Mouse (Mus musculus) cortical plate, adult 2 months (tissue): ENCODE measurements around the gene Guca2a. TPM values are rescaled to one million over a fixed set of nuclear protein-coding genes. Genes with fewer than 3 reads are reported as not detected.

Experiments
- H3K27ac ChIP-seq: fragments of 200-500 bp; 2 replicates; pipeline ENCODE4 v1.5.1; 2012; ENCODE audit warnings: low read length, control low read depth, inconsistent platforms; ENCODE audit not compliant: insufficient read depth
- H3K4me1 ChIP-seq: fragments of 200-500 bp; 2 replicates; pipeline ENCODE4 v1.6.1; 2011; ENCODE audit warnings: low read length; ENCODE audit not compliant: control insufficient read depth, insufficient read depth
- H3K4me3 ChIP-seq: fragments of 200-500 bp; 2 replicates; pipeline ENCODE4 v1.5.1; 2011; ENCODE audit warnings: mild to moderate bottlenecking, low read length, control low read depth; ENCODE audit not compliant: insufficient read depth
- CTCF ChIP-seq: fragments of 200-500 bp; IDR thresholded peaks from 2 replicates; pipeline ENCODE4 v1.5.1; 2011; ENCODE audit warnings: mild to moderate bottlenecking, control low read depth, low read length; ENCODE audit not compliant: insufficient read depth; ENCODE audit errors: extremely low read depth
- POLR2A ChIP-seq: fragments of 200-500 bp; IDR thresholded peaks from 2 replicates; pipeline ENCODE4 v1.6.1; 2011; ENCODE audit warnings: mild to moderate bottlenecking, low read length, control low read depth; ENCODE audit not compliant: insufficient read depth; ENCODE audit errors: extremely low read depth
- polyA plus RNA-seq: library from polyadenylated mRNA; depleted of rRNA; stranded (reverse); fragments of >200 nt; gene quantifications from 2 replicates; pipeline ENCODE4 v1.2.3, GENCODE M21; 2012; rRNA removed

Guca2a gene
- polyA plus RNA-seq, result not detected in 2 replicates

DNA sequence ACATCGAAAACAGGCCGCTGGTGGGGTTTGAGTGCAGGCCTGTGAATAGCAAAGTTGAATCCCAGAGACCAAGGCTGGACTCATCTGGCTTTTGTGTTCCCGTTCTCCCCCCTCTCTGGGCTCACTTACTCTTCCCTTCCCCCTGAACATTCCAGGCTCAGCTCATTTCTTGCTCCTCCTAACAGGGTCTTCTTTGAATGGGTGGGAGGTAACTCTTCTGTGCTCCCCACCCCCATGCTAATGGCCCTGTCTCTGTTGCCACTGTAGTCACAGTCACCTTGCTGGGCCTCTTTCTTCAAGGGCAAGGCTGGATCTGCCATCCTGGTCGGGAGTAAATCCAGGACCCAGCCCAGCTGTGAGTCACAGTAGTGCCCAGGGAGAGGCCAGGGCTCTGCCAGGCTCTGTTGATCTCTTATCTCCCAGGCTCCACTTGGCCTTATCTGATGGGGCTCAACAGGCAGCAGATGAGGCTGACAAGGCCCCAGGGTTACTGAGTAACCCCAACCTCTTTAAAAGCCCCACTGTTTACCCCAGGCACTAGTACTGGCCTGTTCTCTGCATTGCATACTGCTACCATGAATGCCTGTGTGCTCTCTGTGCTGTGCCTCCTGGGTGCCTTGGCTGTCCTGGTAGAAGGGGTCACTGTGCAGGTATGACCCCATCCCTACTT is at the start of gene Guca2a:
Gene Guca2a, plus strand, starts transcription at position 529 of the 670 bp plus-strand sequence.
- H3K27ac ChIP-seq, result no peak within 1 kb of the TSS
- TF ChIP-seq POLR2A, result no peak
- no peak for TF ChIP-seq CTCF
- H3K4me1 ChIP-seq, result 0 out of 2 replicates have a peak, but pooled peaks cover 2% of the 10 kb centered on the region
- no peak within 1 kb of the TSS for H3K4me3 ChIP-seq

DNA sequence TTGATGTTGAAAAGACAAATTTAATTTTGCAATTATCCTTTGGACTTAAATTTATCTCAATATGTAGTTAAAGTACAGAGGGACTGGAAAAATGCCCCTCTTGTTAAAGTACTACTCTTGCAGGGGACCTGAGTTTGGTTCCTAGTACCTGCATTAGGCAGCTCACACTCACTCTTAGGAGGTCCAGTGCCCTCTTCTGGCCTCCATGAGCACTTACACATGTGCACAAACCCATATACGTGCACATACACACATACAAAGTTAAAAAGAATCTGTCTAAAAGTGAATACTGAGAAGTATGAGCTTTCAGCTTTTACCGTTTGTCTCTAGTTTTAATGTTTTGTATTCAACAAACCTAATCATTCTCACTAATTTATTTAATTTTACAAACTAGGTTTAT is 49.5 kb upstream of the Guca2a start:
- no peak overlapping the region for H3K4me3 ChIP-seq
- TF ChIP-seq POLR2A (no peak), CTCF (no peak)
- H3K4me1 ChIP-seq, result peaks cover 3% of the 10 kb centered on the region
- H3K27ac ChIP-seq, result no peak overlapping the region

DNA sequence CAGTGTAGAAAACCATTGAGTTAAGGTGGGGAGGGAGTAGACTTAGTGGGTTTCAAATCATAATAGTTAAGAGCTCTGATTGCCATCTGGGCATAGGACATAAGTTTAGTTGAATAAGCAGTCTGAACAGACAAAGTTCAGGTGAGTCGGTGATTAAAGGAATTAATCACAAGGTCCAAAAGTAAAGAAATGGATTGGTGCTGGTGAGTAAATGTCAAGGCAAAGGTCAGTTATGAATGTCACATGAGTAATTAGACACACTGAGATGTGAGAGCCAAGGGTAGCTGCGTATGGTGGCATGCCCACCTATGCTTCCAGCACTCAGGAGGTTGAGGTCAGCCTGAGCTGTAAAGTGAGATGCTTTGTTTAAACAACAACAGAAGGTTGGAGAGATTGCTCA is 48.1 kb upstream of the Guca2a start:
- Histone ChIP-seq H3K27ac (no peak overlapping the region), H3K4me1 (peaks cover 3% of the 10 kb centered on the region), H3K4me3 (no peak overlapping the region)
- TF ChIP-seq CTCF (no peak), POLR2A (no peak)

DNA sequence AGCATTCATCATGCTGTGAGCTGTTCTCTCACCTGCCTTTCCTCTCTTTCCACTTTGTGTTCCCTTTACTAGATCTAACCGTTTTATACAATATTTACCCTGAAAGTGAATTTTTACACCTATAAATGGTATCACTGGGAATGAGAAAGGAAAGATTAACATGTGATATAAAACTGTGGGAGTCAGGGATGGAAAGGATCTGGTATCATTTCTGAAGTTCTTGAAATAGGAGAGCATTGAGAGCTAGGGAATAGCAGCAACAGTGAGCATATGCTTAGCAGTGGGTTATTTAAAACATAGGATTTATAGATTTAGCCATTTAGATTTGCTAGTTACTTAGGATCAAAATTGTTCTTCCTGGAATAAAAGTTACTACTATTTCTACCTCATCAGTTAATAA is 47.5 kb upstream of the Guca2a start:
- H3K27ac ChIP-seq, result no peak overlapping the region
- peaks cover 3% of the 10 kb centered on the region for H3K4me1 ChIP-seq
- TF ChIP-seq POLR2A (no peak), CTCF (no peak)
- H3K4me3 ChIP-seq, result no peak overlapping the region

DNA sequence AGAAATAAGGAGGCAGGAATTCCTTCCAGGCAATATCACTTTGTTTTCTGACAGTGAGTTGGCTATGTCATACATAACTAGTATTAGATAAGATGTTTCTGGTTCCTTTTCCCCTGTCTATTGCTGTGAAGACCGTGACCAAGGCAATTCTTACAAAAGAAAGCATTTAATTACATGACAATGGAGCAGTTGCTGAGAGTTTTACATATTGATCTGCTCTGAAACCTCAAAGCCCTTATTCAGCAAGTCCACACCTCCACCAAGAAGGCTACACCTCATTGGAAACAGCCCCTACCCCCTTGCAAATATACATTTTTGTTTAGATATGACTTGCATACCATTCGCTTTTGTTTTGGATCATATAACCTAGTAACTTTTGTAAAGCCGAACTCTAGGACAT is 45.0 kb upstream of the Guca2a start:
- no peak for TF ChIP-seq CTCF
- TF ChIP-seq POLR2A, result no peak
- Histone ChIP-seq H3K4me1 (peaks cover 3% of the 10 kb centered on the region), H3K4me3 (no peak overlapping the region), H3K27ac (no peak overlapping the region)

DNA sequence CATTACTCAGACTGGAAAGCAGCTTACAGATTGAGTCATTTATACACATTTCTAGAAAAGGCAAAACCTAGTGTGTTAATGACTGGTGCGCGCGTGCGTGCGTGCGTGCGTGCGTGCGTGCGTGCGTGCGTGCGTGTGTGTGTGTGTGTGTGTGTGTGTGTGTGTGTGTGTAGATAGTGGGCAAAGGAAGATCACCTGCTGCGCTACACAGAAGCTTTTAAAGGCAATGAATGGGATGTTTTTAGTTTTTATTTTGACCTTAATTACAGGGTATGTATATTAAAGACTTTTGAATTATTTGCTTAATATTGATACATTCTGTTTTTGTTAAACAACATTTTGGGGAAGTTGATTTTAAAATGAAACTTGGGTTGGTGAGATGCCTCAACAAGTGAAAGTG is 43.2 kb upstream of the Guca2a start:
- Histone ChIP-seq H3K27ac (no peak overlapping the region), H3K4me1 (peaks cover 3% of the 10 kb centered on the region), H3K4me3 (no peak overlapping the region)
- TF ChIP-seq CTCF, result no peak
- TF ChIP-seq POLR2A, result no peak

DNA sequence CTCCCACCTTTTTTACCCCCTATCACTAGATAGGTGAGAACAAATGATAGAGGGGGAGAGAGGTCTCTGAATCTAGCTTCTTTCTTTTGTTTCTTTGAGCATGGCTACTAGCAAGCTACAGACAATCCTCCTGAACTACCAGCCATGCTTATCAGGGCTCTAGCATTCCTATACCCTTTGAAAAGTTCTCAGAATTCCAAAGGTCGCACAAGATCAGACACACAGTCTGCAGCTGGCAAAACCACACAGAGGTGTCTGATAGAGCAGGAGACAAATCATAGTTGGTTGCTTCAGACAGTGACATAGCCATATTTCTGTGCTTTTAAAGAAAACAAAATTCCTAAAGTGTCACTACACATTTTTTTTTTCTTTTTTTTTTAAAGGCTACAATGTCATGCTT is 37.9 kb upstream of the Guca2a start:
- Histone ChIP-seq H3K27ac (no peak overlapping the region), H3K4me1 (no peaks in the 10 kb centered on the region), H3K4me3 (no peak overlapping the region)
- no peak for TF ChIP-seq CTCF
- TF ChIP-seq POLR2A, result no peak

DNA sequence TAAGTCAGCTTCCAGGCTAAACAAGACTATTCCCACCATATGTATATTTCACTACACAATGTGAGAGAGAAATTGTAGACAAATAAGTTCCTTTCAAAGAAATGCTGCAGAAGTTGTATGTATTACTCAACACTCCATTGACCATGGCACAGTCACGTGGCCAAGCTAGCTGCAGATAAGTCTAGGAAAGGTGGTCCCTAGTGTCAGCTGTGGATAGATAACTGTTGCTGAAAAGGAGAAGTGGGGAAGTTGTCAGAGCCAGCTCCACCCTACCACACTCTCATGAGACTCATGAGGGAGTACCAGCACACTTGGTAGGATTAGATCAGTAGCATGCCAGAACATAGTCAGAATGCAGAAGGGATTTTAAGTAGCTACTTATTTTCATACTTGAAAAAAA is 28.0 kb upstream of the Guca2a start:
- H3K4me1 ChIP-seq, result peaks cover 2% of the 10 kb centered on the region; the same call in 1 of the 2 replicates
- no peak for TF ChIP-seq POLR2A
- no peak overlapping the region for H3K27ac ChIP-seq
- no peak overlapping the region for H3K4me3 ChIP-seq

DNA sequence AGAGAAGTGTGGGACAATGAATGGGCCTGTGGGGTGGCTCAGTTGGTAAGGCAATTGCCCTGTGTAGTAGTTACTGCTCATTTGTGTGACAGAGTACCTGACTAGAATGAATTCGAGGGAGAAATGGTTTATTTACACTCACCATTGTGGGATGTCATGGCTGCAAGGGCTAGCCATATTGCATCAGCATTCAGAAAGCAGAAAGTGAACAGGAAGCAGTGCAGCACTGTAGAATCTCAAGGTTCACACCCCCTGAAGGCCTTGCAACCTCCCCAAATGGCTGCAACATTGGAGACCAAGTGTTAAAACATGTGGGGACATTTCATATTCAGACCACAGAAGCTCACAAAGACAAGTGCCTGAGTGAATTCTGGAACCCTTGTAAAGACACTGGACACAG is 23.4 kb upstream of the Guca2a start:
- no peak overlapping the region for H3K4me3 ChIP-seq
- no peak for TF ChIP-seq CTCF
- no peak for TF ChIP-seq POLR2A
- peaks cover 2% of the 10 kb centered on the region; the same call in 1 of the 2 replicates for H3K4me1 ChIP-seq
- no peak overlapping the region for H3K27ac ChIP-seq

DNA sequence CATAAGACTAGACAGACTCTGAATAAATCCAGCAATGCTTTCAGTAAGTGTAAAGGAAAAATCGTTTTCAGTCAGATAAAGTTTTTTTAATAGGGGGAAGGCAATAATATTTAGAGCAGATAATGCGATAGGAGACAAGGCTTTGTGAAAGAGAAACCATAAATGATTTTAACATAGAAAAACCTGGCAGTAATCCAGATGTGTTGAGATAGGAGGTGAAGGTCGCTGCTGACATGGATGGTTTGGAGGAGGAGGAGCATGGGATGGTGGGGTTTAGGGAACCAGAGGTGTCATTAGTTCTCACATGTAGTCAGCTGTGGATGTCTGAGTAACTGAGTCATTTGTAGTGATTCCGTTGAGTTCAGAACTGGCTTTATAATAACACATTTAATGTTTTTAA is 22.8 kb upstream of the Guca2a start:
- H3K4me3 ChIP-seq, result no peak overlapping the region
- peaks cover 2% of the 10 kb centered on the region; the same call in 1 of the 2 replicates for H3K4me1 ChIP-seq
- no peak overlapping the region for H3K27ac ChIP-seq
- no peak for TF ChIP-seq CTCF
- no peak for TF ChIP-seq POLR2A
